13 mouse cellular contexts compared by ENCODE assay signal in genomic region chr15:83487477-83488115, GRCm38 (mm10). TPM values are rescaled to one million over a fixed set of nuclear protein-coding genes. Genes with fewer than 3 reads are reported as not detected.
DNase-seq lines count a peak whose midpoint lies in the region; ATAC-seq and TF ChIP-seq lines count a peak whose summit lies in the region.
"Had no signal": no experiment of that assay in that cellular context is flagged by ENCODE, and none has a peak within 500 bp of the region (broad histone marks: within the 10 kb centered on the region; RNA-seq: fewer than 3 reads in every experiment).

No protein-coding gene starts in this region.

- TF ChIP-seq EP300 in heart, adult 2 months (IDR thresholded peaks at IDR 0.05; ENCODE audit: insufficient read depth, low read depth, low read length), result peak; percentile 31; the same call in 1 of the 2 replicates

- H3K4me2 ChIP-seq in heart, embryonic 13.5 days, result no peak overlapping the region
- no peak overlapping the region for H3K4me2 ChIP-seq in stomach, embryonic 16.5 days (ENCODE audit: low read depth, low read length)
- H3K4me2 ChIP-seq: intestine, embryonic 15.5 days; liver, embryonic 13.5 days had no signal

- peak; percentile 39; the same call in 1 of the 2 replicates for ATAC-seq in heart, embryonic 13.5 days (ENCODE audit: extremely low read depth, insufficient number of reproducible peaks, low FRiP score, low TSS enrichment)
- 0 out of 2 replicates have a peak, but pooled peaks have one; percentile 19 for ATAC-seq in stomach, embryonic 16.5 days (ENCODE audit: insufficient read depth, low FRiP score)
- ATAC-seq: intestine, embryonic 15.5 days had no signal

- H3K4me1 ChIP-seq in heart, adult 2 months (ENCODE audit: control insufficient read depth, insufficient read depth, low read length), result peaks cover 7% of the 10 kb centered on the region; the same call in 1 of the 2 replicates
- H3K4me1 ChIP-seq in lung, adult 2 months (ENCODE audit: control insufficient read depth, insufficient read depth, low read length), result no peaks in the 10 kb centered on the region
- peaks cover 29% of the 10 kb centered on the region for H3K4me1 ChIP-seq in heart, embryonic 13.5 days
- H3K4me1 ChIP-seq in stomach, embryonic 16.5 days (ENCODE audit: control insufficient read depth, insufficient read depth, low read length), result no peaks in the 10 kb centered on the region
- H3K4me1 ChIP-seq: intestine, embryonic 15.5 days had no signal

- TF ChIP-seq CTCF in heart, adult 2 months (IDR thresholded peaks at IDR 0.05), result peak; percentile 33
- no peak for TF ChIP-seq CTCF in lung, adult 2 months (IDR thresholded peaks at IDR 0.05; ENCODE audit: insufficient read depth, low read length)

- no peak for TF ChIP-seq POLR2A in heart, adult 2 months (IDR thresholded peaks at IDR 0.05; ENCODE audit: insufficient read depth, low read depth, low read length)
- TF ChIP-seq POLR2A in lung, adult 2 months (IDR thresholded peaks at IDR 0.05; ENCODE audit: borderline replicate concordance, extremely low read depth, low read depth, low read length), result no peak

- peak overlapping the region; percentile 7; the same call in 1 of the 2 replicates for H3K9ac ChIP-seq in heart, adult 2 months (ENCODE audit: low read depth, low read length)
- peak overlapping the region; percentile 40; the same call in 1 of the 2 replicates for H3K9ac ChIP-seq in heart, embryonic 13.5 days
- peak overlapping the region; percentile 20; the same call in 1 of the 2 replicates for H3K9ac ChIP-seq in stomach, embryonic 16.5 days (ENCODE audit: low read length)
- H3K9ac ChIP-seq: intestine, embryonic 15.5 days; liver, embryonic 13.5 days had no signal

- WGBS in heart, adult 2 months, result 38% methylated on average over 9 of the region's 9 CpGs
- 62% methylated on average over 9 of the region's 9 CpGs for WGBS in lung, adult 2 months
- WGBS in heart, embryonic 13.5 days, result 49% methylated on average over 9 of the region's 9 CpGs
- 62% methylated on average over 9 of the region's 9 CpGs for WGBS in stomach, embryonic 16.5 days

- no peaks in the 10 kb centered on the region for H3K36me3 ChIP-seq in heart, adult 2 months (ENCODE audit: control insufficient read depth, insufficient read depth, low read length)
- H3K36me3 ChIP-seq in heart, embryonic 13.5 days, result peaks cover 49% of the 10 kb centered on the region
- peaks cover 2% of the 10 kb centered on the region; the same call in 1 of the 2 replicates for H3K36me3 ChIP-seq in stomach, embryonic 16.5 days (ENCODE audit: control insufficient read depth, insufficient read depth, low read length)

- no peaks in the 10 kb centered on the region for H3K27me3 ChIP-seq in heart, adult 2 months (ENCODE audit: control insufficient read depth, insufficient read depth, low read length)
- H3K27me3 ChIP-seq in heart, embryonic 13.5 days (replicated peaks), result no peaks in the 10 kb centered on the region
- no peaks in the 10 kb centered on the region for H3K27me3 ChIP-seq in stomach, embryonic 16.5 days (ENCODE audit: control insufficient read depth, insufficient read depth, low read length)
- H3K27me3 ChIP-seq: intestine, embryonic 15.5 days; liver, embryonic 13.5 days had no signal

- peak in 1 of 2 experiments; percentile 51 for DNase-seq in heart, adult 2 months
- DNase-seq in heart, postnatal 25 days (ENCODE audit: low spot score), result no peak
- DNase-seq in lung, postnatal 10 days, result peak; percentile 27
- DNase-seq in lung, adult 2 months, result no peak
- no peak for DNase-seq in cerebellum, postnatal 10 days
- DNase-seq: cerebellum, adult 18-20 months; liver, embryonic 13.5 days; midbrain, embryonic 14.5 days had no signal

- intact Hi-C loops in heart, adult 2 months (cut with DNase I), result loop anchor here (2.0 kb wide), 1 partner anchor 15 kb away; no protein-coding TSS in a partner anchor
- intact Hi-C loops in heart, postnatal 25 days (cut with DNase I), result no loop called here

- peak overlapping the region; percentile 66 for H3K27ac ChIP-seq in heart, adult 2 months
- H3K27ac ChIP-seq in heart, embryonic 13.5 days (replicated peaks), result peak overlapping the region; percentile 61
- no peak overlapping the region for H3K27ac ChIP-seq in stomach, embryonic 16.5 days (ENCODE audit: low read length)
- H3K27ac ChIP-seq: intestine, embryonic 15.5 days; kidney, postnatal 0 days; liver, embryonic 13.5 days had no signal

- peak overlapping the region; percentile 44; the same call in 1 of the 2 replicates for H3K4me3 ChIP-seq in heart, adult 2 months
- H3K4me3 ChIP-seq in lung, adult 2 months (replicated peaks; ENCODE audit: extremely low read depth, low read depth, low read length), result no peak overlapping the region
- no peak overlapping the region for H3K4me3 ChIP-seq in heart, embryonic 13.5 days
- H3K4me3 ChIP-seq in stomach, embryonic 16.5 days (replicated peaks; ENCODE audit: low read length), result no peak overlapping the region
- H3K4me3 ChIP-seq: intestine, embryonic 15.5 days; liver, embryonic 13.5 days had no signal

- no peaks in the 10 kb centered on the region for H3K9me3 ChIP-seq in heart, embryonic 13.5 days
- no peaks in the 10 kb centered on the region for H3K9me3 ChIP-seq in stomach, embryonic 16.5 days (replicated peaks; ENCODE audit: control insufficient read depth, low read length)
- H3K9me3 ChIP-seq: intestine, embryonic 15.5 days; liver, embryonic 13.5 days had no signal

- H3K79me2 ChIP-seq in heart, adult 2 months (replicated peaks; ENCODE audit: control insufficient read depth, insufficient read depth, low read length), result no peaks in the 10 kb centered on the region

RNA-seq across cellular contexts. Expression of gene Ttll1, which starts 23.1 kb away (rescaled TPM):
- total RNA-seq in heart, adult 2 months (2021), result 10 to 100 TPM; 52.1 to 62.9 TPM
- 37.6 and 41.3 TPM in 2 replicates for polyA plus RNA-seq in heart, adult 2 months (2012; rRNA removed)
- 10 to 100 TPM; 49.0 to 53.0 TPM for total RNA-seq in heart, postnatal 25 days (2021)
- 9.0 and 12.6 TPM in 2 replicates for polyA plus RNA-seq in lung, adult 2 months (2012; rRNA removed)
- polyA plus RNA-seq in heart, embryonic 13.5 days (2015; fragmentation: Nextera tagmentation; extraction: Ambion mirVana), result 21.5 and 22.1 TPM in 2 replicates
- 20.9 and 21.0 TPM in 2 replicates for polyA plus RNA-seq in stomach, embryonic 16.5 days (2015; fragmentation: Nextera tagmentation; extraction: Ambion mirVana)

RNA-seq across cellular contexts. Expression of gene Pacsin2, which starts 23.2 kb away (rescaled TPM):
- total RNA-seq in heart, adult 2 months (2021), result 100 to 1,000 TPM; 200 to 246 TPM
- 111 and 169 TPM in 2 replicates for polyA plus RNA-seq in heart, adult 2 months (2012; rRNA removed)
- 100 to 1,000 TPM; 179 to 215 TPM for total RNA-seq in heart, postnatal 25 days (2021)
- polyA plus RNA-seq in lung, adult 2 months (2012; rRNA removed), result 61.4 and 85.2 TPM in 2 replicates
- 56.8 and 57.8 TPM in 2 replicates for polyA plus RNA-seq in heart, embryonic 13.5 days (2015; fragmentation: Nextera tagmentation; extraction: Ambion mirVana)
- 64.5 and 67.9 TPM in 2 replicates for polyA plus RNA-seq in stomach, embryonic 16.5 days (2015; fragmentation: Nextera tagmentation; extraction: Ambion mirVana)

RNA-seq across cellular contexts. Expression of gene Bik, which starts 39.1 kb away (rescaled TPM):
- 10 to 100 TPM in 1 of 2 experiments, 1 to 10 TPM in 1; 8.3 to 10.9 TPM for total RNA-seq in heart, adult 2 months (2021)
- polyA plus RNA-seq in heart, adult 2 months (2012; rRNA removed), result 11.7 and 21.8 TPM in 2 replicates
- 10 to 100 TPM in 1 of 2 experiments, 1 to 10 TPM in 1; 9.3 to 11.8 TPM for total RNA-seq in heart, postnatal 25 days (2021)
- 21.8 and 25.1 TPM in 2 replicates for polyA plus RNA-seq in lung, adult 2 months (2012; rRNA removed)
- polyA plus RNA-seq in heart, embryonic 13.5 days (2015; fragmentation: Nextera tagmentation; extraction: Ambion mirVana), result 31.2 and 31.8 TPM in 2 replicates
- polyA plus RNA-seq in stomach, embryonic 16.5 days (2015; fragmentation: Nextera tagmentation; extraction: Ambion mirVana), result 6.8 and 7.0 TPM in 2 replicates
- total RNA-seq: hematopoietic stem cell, adult 5-6 weeks had no signal
